Mouse (Mus musculus) thymus, adult 2 months (tissue): ENCODE data around the gene Slc35b2. TPM values are rescaled to one million over a fixed set of nuclear protein-coding genes. Genes with fewer than 3 reads are reported as not detected.

Source experiments
- DNase-seq: peaks from one replicate; pipeline ENCODE4 v3.0.0; 2021
- H3K27ac ChIP-seq: fragments of 200-500 bp; 2 replicates; pipeline ENCODE4 v1.5.1; 2012; ENCODE audit warnings: low read length, control low read depth; ENCODE audit not compliant: control insufficient read depth, insufficient read depth
- H3K27me3 ChIP-seq: fragments of 200-500 bp; 2 replicates; pipeline ENCODE4 v1.6.1; 2012; ENCODE audit warnings: mild to moderate bottlenecking, low read length, moderate library complexity, mixed read lengths; ENCODE audit not compliant: control insufficient read depth, insufficient read depth
- H3K36me3 ChIP-seq: fragments of 200-500 bp; 2 replicates; pipeline ENCODE4 v1.6.1; 2012; ENCODE audit warnings: mild to moderate bottlenecking, low read length, moderate library complexity; ENCODE audit not compliant: control insufficient read depth, insufficient read depth
- H3K4me1 ChIP-seq: fragments of 200-500 bp; replicated peaks from 2 replicates; pipeline ENCODE4 v1.6.1; 2012; ENCODE audit warnings: low read length; ENCODE audit not compliant: control insufficient read depth, insufficient read depth
- H3K4me3 ChIP-seq: fragments of 200-500 bp; 2 replicates; pipeline ENCODE4 v1.5.1; 2012; ENCODE audit warnings: mild to moderate bottlenecking, low read length, control low read depth, moderate library complexity; ENCODE audit not compliant: control insufficient read depth, insufficient read depth
- CTCF ChIP-seq: fragments of 200-500 bp; IDR thresholded peaks from 2 replicates; pipeline ENCODE4 v1.5.1; 2012; ENCODE audit warnings: mild to moderate bottlenecking, control low read depth, low read length, moderate library complexity, borderline replicate concordance; ENCODE audit not compliant: control insufficient read depth, poor library complexity, insufficient read depth; ENCODE audit errors: extremely low read depth
- POLR2A ChIP-seq: fragments of 200-500 bp; IDR thresholded peaks from 2 replicates; pipeline ENCODE4 v1.6.1; 2012; ENCODE audit warnings: mild to moderate bottlenecking, low read length, control low read depth, moderate library complexity; ENCODE audit not compliant: control insufficient read depth, poor library complexity, insufficient read depth; ENCODE audit errors: extremely low read depth
- WGBS: fragments of 180-500 bp; shearing (Covaris S2); methylation state at CpG from one replicate; pipeline ENCODE4 v1.1.7; 2018; 5-methylcytosine and 5-hydroxymethylcytosine counted together
- polyA plus RNA-seq: library from polyadenylated mRNA; depleted of rRNA; stranded (reverse); fragments of >200 nt; gene quantifications from 2 replicates; pipeline ENCODE4 v1.2.3, GENCODE M21; 2012

Slc35b2 gene
- polyA plus RNA-seq, 1 experiment: 137 TPM

DNA sequence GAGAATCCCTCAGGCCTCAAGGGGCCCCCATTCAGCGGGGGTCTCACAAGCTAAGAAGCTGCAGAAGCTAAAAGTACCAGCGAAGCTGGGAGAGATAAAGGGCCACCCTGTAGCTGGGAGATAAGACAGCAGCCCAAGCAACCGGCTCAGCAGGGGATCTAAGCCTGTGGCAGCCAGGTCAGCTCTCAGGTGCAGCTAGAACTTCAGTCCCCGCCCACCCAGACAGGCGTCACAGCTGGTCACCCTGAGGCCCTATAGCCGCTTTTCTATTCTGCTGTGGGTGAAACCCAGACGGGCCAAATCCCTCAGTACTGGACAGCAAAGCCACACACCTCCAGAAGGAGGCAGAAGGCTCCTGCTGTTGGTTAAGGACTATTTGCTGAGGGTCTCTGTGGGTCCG, 29.8 kb downstream of the Slc35b2 start:
- peaks cover 4% of the 10 kb centered on the region; the same call in 1 of the 2 replicates for H3K36me3 ChIP-seq
- no peak for DNase-seq
- H3K4me3 ChIP-seq: 0 out of 2 replicates have a peak overlapping the region, but pooled peaks have one; percentile 2
- H3K27ac ChIP-seq: no peak overlapping the region
- no peaks in the 10 kb centered on the region for H3K27me3 ChIP-seq
- TF ChIP-seq CTCF (no peak), POLR2A (no peak)
- 64% methylated on average over 8 of the region's 8 CpGs for WGBS
- H3K4me1 ChIP-seq: peaks cover 55% of the 10 kb centered on the region

DNA sequence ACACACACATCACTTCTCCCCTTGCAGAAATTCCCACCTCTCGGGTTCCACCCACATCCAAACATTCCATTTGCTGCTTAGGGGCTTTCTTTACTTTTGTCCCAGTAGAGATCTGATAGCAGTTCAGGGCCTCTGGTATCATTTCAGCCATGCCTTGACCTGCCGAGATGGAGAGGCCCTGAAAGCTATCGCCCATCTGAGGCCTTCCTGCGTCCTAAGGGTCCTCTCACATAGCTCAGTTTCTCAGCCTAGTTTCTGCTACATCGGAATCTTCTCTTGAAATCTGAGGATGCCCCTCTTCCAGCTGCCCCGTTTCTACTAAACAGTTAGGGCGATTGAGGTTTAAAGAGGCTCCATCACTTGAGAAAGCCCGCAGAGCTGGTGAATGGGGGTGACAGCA, 30.5 kb downstream of the Slc35b2 start:
- TF ChIP-seq POLR2A (no peak), CTCF (no peak)
- H3K36me3 ChIP-seq: peaks cover 4% of the 10 kb centered on the region; the same call in 1 of the 2 replicates
- H3K4me1 ChIP-seq: peaks cover 56% of the 10 kb centered on the region
- H3K27ac ChIP-seq: no peak overlapping the region
- 57% methylated on average over 8 of the region's 8 CpGs for WGBS
- DNase-seq: no peak
- 0 out of 2 replicates have a peak overlapping the region, but pooled peaks have one; percentile 11 for H3K4me3 ChIP-seq
- no peaks in the 10 kb centered on the region for H3K27me3 ChIP-seq

DNA sequence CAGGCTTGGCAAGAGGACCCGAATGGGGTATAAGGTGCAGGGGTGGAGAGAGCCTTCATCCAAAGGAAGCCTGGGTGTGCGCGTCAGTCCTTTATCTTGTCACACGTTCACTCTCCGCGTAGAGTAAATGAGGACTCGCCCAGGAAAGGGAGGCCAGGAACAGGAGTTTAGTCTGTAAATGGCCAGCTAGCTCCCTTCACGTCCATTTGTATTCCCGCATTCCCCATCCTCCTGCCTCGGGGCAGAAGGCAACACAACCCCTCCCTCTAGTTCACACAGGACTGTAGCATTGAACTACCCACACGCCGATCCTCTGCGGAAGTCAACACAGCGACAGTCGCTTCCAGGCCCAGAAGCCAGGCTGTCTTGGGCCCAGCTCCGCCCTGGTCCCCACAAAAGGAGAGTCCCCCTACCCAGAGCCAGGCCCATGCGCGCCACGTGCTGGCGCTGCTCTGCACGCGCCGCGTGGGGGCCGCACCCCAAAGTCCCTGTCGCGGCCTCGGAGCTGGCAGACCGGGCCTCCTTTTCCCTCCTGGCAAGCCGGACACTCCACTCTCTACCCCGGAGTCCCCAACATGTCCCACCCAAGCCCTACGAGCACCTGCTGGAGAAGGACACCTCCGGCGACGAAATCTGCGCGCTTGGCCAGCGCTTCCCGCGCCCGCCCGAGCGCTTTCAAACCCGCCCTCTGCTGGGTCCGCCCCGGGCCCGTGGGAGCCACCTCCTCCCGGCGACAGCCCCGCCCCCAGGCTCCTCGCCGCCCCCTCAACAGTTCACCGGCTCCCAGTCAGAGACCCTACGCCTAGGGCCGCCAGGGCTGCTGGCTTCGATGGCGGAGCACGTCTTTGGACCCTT, 31.4 kb downstream of the Slc35b2 start:
- no peaks in the 10 kb centered on the region for H3K36me3 ChIP-seq
- H3K4me3 ChIP-seq: peak overlapping the region; percentile 73
- WGBS: under 1% methylated on average over 58 of the region's 58 CpGs
- peak; percentile 29; the same call in 1 of the 2 replicates for TF ChIP-seq POLR2A
- 0 out of 2 replicates have a peak, but pooled peaks have one; percentile 7 for TF ChIP-seq CTCF
- DNase-seq: peak; percentile 88
- H3K27me3 ChIP-seq: no peaks in the 10 kb centered on the region
- H3K27ac ChIP-seq: 0 out of 2 replicates have a peak overlapping the region, but pooled peaks have one; percentile 6
- H3K4me1 ChIP-seq: peaks cover 60% of the 10 kb centered on the region

DNA sequence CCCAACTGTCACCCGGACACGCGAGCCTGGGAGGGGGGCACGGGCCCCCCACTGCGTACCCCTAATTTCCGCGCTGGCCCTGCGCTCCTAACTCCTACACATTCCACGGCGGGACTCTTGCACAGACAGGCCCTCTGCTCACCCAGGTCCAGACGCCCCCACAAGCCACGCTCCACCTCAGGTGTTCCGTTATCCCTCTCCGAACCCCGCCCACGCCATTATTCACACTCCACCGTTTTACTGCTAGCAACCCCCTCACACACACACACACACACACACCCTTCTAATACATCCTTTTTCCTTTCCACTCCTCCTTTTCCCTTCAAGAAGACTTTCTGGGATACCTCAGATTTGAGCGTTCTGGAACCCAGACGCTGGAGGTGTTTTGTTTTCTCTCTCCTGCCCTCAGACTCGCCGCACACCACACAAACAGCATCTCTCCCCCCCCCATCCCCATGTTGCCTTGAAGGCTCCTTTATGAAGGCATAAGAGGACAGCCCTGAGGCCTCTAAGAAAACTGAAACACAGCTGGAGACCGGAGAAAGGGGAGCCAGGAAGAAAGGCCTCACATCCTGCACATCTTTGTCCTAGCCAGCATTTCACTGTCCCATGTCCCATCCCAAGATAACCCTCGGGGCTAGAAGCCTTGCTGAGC, 32.2 kb downstream of the Slc35b2 start:
- H3K27ac ChIP-seq: no peak overlapping the region

DNA sequence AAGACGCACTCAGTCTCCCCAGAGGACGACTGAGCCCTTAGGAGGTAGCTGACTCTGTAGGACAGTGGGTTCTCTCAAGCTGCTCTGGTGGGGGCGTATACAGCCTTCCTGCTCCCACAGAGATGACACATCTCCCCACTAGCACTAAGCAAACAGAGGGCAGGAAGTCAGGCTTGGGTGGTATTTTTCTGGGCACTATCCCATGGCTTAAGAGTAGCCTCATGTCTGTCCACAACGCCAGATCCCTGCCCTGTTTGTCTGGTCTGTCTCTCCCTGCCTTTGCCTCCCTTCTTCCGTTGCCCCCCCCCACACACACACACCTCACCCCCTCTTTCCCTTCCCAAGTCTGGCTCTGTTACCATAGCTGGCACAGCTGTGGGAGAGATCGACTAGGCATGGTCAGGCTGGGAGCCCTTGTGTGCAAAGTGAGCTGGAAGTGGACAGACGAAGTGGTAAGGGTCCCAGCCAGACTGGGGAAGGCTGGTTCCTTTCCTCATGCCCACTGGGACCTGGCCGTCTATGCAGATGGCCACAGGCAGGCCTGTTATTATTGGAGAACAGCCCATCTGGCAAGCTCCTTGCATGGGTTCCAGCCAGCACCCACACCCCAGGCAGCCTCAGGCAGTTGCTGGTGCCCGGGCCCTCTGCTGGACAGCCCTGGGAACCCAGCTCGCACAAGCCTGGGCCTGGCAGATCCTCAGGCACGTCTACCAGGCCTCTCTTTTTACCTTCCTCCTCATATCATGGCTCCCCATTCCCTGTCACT, 33.1 kb downstream of the Slc35b2 start:
- Histone ChIP-seq H3K27me3 (no peaks in the 10 kb centered on the region), H3K27ac (no peak overlapping the region), H3K36me3 (no peaks in the 10 kb centered on the region), H3K4me3 (no peak overlapping the region), H3K4me1 (peaks cover 54% of the 10 kb centered on the region)
- no peak for DNase-seq
- 53% methylated on average over 11 of the region's 11 CpGs for WGBS
- TF ChIP-seq CTCF (peak; percentile 71; the same call in 1 of the 2 replicates), POLR2A (no peak)

More for the DNA sequence above, 32.2 kb downstream of the Slc35b2 start:
- TF ChIP-seq POLR2A: no peak
- no peak for TF ChIP-seq CTCF
- DNase-seq: no peak
- H3K27me3 ChIP-seq: no peaks in the 10 kb centered on the region
- no peaks in the 10 kb centered on the region for H3K36me3 ChIP-seq
- H3K4me1 ChIP-seq: peaks cover 60% of the 10 kb centered on the region
- H3K4me3 ChIP-seq: peak overlapping the region; percentile 73
- 16% methylated on average over 23 of the region's 23 CpGs for WGBS

DNA sequence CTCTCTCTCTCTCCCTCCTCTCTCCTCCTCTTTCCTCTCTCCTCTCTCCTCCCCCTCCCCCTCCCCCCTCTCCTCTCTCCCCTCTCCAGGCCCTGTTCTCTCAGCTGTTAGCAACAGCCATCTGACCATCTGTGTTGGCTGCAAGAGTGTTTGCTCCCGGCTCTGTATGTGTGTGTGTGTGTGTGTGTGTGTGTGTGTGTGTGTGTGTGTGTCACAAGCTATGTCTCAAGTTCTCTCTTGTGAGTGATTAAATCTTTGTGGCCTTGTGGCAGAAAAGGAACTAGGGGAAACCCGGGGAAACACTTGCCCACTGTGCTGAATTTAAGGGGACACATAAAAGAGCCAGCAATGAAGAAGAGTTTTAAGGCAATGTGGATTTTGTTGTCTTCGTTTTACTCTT, 34.1 kb downstream of the Slc35b2 start:
- no peak for DNase-seq
- TF ChIP-seq CTCF (no peak), POLR2A (no peak)
- H3K4me1 ChIP-seq: peaks cover 45% of the 10 kb centered on the region
- H3K4me3 ChIP-seq: no peak overlapping the region
- 10% methylated on average over 3 of the region's 3 CpGs for WGBS
- H3K36me3 ChIP-seq: no peaks in the 10 kb centered on the region
- no peaks in the 10 kb centered on the region for H3K27me3 ChIP-seq
- H3K27ac ChIP-seq: no peak overlapping the region
